Mouse (Mus musculus) C2C12 (cell line): ENCODE measurements at regions not wholly inside any gene's neighbourhood (a gene's known extent, or its start where the extent isn't known, plus 50 kb on each side); places are given as distances from the start of the nearest gene placed in this dataset.
A peak's percentile ranks its signal among the peaks of the same experiment; 100 is the strongest.

ENCODE experiments used
- H3K27me3 ChIP-seq: one replicate; pipeline ENCODE4 v1.6.1; 2011; ENCODE audit not compliant: control insufficient read depth, insufficient read depth, insufficient read length
- H3K36me3 ChIP-seq: one replicate; pipeline ENCODE4 v1.6.1; 2011; ENCODE audit not compliant: control insufficient read depth, insufficient read depth
- H3K4me3 ChIP-seq: one replicate; pipeline ENCODE4 v1.5.1; 2011; ENCODE audit warnings: mild to moderate bottlenecking, control low read depth; ENCODE audit not compliant: poor library complexity, insufficient read depth, severe bottlenecking
- H3K79me2 ChIP-seq: one replicate; pipeline ENCODE4 v1.6.1; 2011; ENCODE audit not compliant: control insufficient read depth, insufficient read depth
- H3K79me3 ChIP-seq: one replicate; pipeline ENCODE4 v1.6.1; 2011; ENCODE audit warnings: low read depth, control low read depth
- H3ac ChIP-seq: one replicate; pipeline ENCODE3; 2011; ENCODE audit warnings: low read depth; ENCODE audit not compliant: control insufficient read depth, insufficient read length
- CEBPB ChIP-seq: IDR thresholded peaks from one replicate; pipeline ENCODE4 v1.6.1; 2011; ENCODE audit warnings: low read depth, mild to moderate bottlenecking, control low read depth, moderate library complexity
- CTCF ChIP-seq: IDR thresholded peaks from one replicate; pipeline ENCODE4 v1.5.1; 2011; ENCODE audit not compliant: control insufficient read depth, insufficient read depth, insufficient read length
- FOSL1 ChIP-seq: IDR thresholded peaks from one replicate; pipeline ENCODE4 v1.8.0; 2011; ENCODE audit warnings: mild to moderate bottlenecking, low read length; ENCODE audit not compliant: poor library complexity, insufficient read depth, severe bottlenecking
- MAX ChIP-seq: IDR thresholded peaks from one replicate; pipeline ENCODE4 v1.6.1; 2011; ENCODE audit warnings: mild to moderate bottlenecking, control low read depth
- MYOD1 ChIP-seq: IDR thresholded peaks from one replicate; pipeline ENCODE4 v1.6.1; 2011; ENCODE audit warnings: low read depth; ENCODE audit not compliant: control insufficient read depth, insufficient read length
- MYOG ChIP-seq: IDR thresholded peaks from one replicate; pipeline ENCODE4 v1.6.1; 2011; ENCODE audit not compliant: control insufficient read depth, insufficient read length; ENCODE audit errors: extremely low read depth
- USF1 ChIP-seq: IDR thresholded peaks from one replicate; pipeline ENCODE4 v1.6.1; 2011; ENCODE audit warnings: low read depth, mild to moderate bottlenecking, control low read depth, moderate library complexity

DNA sequence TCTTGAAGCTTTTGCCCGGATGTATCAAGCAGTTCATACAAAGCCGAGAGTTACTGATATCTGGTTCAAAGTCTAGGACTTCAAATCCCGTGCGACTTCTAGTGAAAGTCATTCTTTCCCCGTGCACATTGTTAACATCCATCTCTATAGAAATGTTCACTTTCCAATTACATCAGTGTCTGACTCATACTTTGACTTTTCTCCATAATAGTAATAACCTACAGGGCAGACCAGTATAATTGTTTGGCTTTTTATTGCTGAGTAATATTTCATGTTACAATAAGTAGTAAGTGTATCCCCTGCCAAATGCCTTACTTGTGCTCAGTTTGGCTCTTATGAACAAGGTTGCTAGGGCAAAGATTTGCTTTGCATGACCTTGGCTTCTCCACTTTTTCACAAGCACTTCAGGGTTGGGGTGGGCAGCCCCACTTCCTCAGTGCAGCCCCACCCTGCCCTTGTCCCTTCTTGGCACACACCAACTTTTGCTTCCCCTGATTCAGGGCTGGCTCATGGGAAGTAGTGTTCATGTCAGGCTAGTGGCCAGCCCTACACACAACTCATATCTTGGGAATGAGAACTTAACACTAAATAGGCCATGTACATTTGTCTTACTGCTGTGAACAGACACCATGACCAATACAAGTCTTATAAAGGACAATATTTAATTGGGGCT is 229.7 kb downstream of the Ktn1 start:
- Histone ChIP-seq H3ac (no peak overlapping the region), H3K79me2 (no peaks in the 10 kb centered on the region), H3K79me3 (no peaks in the 10 kb centered on the region), H3K4me3 (no peak overlapping the region), H3K27me3 (no peaks in the 10 kb centered on the region), H3K36me3 (no peaks in the 10 kb centered on the region)
- TF ChIP-seq USF1, result no peak

DNA sequence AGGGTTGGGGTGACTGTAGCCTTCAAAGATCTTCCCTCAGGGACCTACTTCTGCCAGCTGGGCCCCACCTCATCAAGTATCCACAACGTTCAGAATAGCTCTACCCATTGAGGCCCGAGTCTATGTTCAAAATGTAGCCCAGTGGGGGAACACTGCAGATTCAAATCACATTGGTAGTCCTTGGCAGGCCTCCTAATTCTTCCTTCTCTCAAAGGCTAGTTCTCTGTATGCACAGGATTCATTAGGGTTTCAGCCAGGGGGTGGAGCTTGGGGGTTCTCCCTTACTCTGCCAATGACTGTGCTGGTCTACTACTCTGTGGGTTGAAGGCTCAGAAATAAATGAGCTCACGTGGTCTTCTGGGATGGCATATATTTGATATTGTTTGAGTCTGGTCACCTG is 235.3 kb upstream of the Peli2 start:
- no peaks in the 10 kb centered on the region for H3K79me2 ChIP-seq
- H3ac ChIP-seq, result no peak overlapping the region

DNA sequence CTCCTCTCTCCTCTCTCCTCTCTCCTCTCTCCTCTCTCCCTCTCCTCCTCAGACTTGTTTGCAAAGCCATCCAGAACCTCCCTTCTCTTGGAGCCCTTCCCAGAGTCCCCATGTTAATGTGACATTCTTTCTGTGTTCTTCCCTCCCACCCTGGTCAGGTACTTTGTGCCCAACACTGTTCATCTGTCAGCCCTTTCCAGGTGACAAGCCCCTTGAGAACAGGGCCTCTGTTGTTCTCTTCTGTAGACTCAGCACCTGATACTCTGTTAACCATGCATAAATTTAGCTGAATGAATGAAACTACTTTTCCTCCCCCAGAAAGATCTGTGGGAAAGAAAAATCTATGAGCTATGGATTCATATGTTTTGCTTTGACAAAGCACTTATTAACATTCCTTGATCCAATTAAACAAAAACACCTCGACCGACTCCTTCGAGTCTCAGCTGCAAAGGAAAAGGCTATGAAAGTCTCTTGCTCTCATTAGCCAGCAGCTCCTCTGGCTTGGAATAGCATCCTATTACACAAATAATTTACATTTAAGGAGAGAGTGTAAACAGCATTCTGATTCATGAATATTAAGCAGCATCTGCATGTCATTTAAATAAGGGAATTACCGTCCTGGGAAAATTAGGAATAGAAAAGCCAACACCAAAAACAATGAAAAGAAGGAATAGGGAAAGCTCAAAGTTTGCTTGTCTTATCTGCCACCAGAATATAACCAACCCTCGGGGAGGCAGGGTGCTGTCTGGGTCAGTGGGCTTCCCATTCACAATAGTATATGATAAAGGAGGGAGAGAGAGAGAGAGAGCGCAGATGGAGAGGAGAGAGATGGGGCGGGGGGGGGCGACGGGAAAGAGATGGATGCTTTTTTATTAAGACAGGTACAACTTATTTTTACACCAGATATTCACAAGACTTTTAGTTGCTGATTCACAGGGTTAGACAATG is 230.1 kb upstream of the Peli2 start:
- Histone ChIP-seq H3ac (no peak overlapping the region), H3K36me3 (no peaks in the 10 kb centered on the region), H3K79me2 (no peaks in the 10 kb centered on the region), H3K27me3 (no peaks in the 10 kb centered on the region), H3K79me3 (no peaks in the 10 kb centered on the region), H3K4me3 (no peak overlapping the region)
- TF ChIP-seq CTCF, result no peak
- TF ChIP-seq MAX, result no peak
- no peak for TF ChIP-seq MYOD1
- no peak for TF ChIP-seq CEBPB
- no peak for TF ChIP-seq MYOG
- no peak for TF ChIP-seq FOSL1
- no peak for TF ChIP-seq USF1

More for the DNA sequence above, 235.3 kb upstream of the Peli2 start:
- Histone ChIP-seq H3K36me3 (no peaks in the 10 kb centered on the region), H3K79me3 (no peaks in the 10 kb centered on the region), H3K27me3 (no peaks in the 10 kb centered on the region), H3K4me3 (no peak overlapping the region)
- TF ChIP-seq FOSL1, result no peak
- TF ChIP-seq MYOG, result no peak
- TF ChIP-seq USF1, result no peak
- no peak for TF ChIP-seq CTCF
- TF ChIP-seq CEBPB, result no peak
- no peak for TF ChIP-seq MYOD1
- TF ChIP-seq MAX, result no peak

DNA sequence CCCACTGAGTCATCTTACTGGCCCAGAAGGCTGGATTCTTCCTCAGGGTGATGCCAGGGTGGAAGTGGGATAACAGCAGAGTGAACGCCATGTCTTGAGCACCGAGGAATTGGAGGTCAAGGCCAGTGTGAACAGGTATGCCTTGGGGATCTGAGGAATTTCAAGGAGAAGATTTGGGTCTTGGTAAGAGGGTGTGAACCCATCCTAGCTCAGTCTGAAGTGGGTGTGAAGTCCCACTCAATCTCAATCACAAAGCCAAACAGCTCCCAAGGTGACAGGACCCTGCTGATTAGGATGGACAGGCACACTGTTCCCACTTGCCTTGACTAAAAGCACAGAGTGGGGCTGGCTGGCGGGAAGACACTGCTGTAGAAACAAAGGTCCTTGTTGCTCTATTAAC is 224.0 kb upstream of the Peli2 start:
- TF ChIP-seq USF1 (no peak), MYOD1 (no peak), FOSL1 (no peak), MAX (no peak)
- Histone ChIP-seq H3K4me3 (no peak overlapping the region), H3ac (no peak overlapping the region), H3K27me3 (no peaks in the 10 kb centered on the region), H3K79me3 (no peaks in the 10 kb centered on the region), H3K36me3 (no peaks in the 10 kb centered on the region), H3K79me2 (no peaks in the 10 kb centered on the region)

DNA sequence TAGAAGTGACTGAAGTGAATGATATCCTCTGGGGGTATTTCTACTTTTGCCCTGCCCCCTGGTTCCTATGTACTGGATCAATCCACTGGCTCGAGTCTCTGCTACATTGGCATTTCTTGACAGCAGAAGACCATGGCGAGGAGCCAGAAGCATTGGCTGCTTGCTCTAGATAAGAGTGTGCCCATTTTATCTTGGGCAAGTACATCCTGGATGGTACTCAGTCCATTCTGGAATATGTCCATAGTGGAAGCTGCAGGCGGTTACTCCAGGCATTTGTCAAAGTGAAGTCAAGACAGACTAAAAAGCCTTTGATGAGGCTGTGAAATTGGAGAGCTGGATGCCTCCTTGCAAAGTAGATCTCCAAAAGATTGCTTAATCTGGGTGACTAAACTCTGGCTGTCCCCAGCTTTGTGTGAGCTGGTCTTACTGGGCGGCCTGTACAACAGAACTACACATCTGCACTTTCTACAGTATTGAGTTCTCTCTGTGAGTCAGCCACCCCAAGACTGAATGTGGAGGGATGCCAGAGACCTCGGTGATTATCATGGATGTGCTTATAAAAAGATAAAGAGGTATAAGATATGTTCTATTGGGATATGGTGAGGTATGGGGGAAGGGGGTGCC is 222.6 kb upstream of the Peli2 start:
- no peaks in the 10 kb centered on the region for H3K27me3 ChIP-seq
- no peaks in the 10 kb centered on the region for H3K79me2 ChIP-seq
- no peak for TF ChIP-seq FOSL1
- peak; percentile 91 for TF ChIP-seq CEBPB
- TF ChIP-seq MYOD1, result no peak
- no peak for TF ChIP-seq MYOG
- TF ChIP-seq USF1, result no peak
- TF ChIP-seq MAX, result no peak
- no peak overlapping the region for H3K4me3 ChIP-seq
- H3K79me3 ChIP-seq, result no peaks in the 10 kb centered on the region
- no peak overlapping the region for H3ac ChIP-seq
- no peaks in the 10 kb centered on the region for H3K36me3 ChIP-seq
